Mouse (Mus musculus) olfactory bulb, adult 2 months (tissue): ENCODE measurements around the gene Arhgap29. TPM values are rescaled to one million over a fixed set of nuclear protein-coding genes. Genes with fewer than 3 reads are reported as not detected.

Source experiments
- H3K27ac ChIP-seq: fragments of 200-500 bp; 2 replicates; pipeline ENCODE4 v1.5.1; 2012; ENCODE audit warnings: low read depth, low read length; ENCODE audit not compliant: insufficient read depth
- H3K4me1 ChIP-seq: fragments of 200-500 bp; 2 replicates; pipeline ENCODE4 v1.6.1; 2012; ENCODE audit warnings: low read length; ENCODE audit not compliant: control insufficient read depth, insufficient read depth
- H3K4me3 ChIP-seq: fragments of 200-500 bp; 2 replicates; pipeline ENCODE4 v1.5.1; 2012; ENCODE audit warnings: mild to moderate bottlenecking, low read depth, low read length, moderate library complexity; ENCODE audit not compliant: insufficient read depth
- CTCF ChIP-seq: fragments of 200-500 bp; IDR thresholded peaks from 2 replicates; pipeline ENCODE4 v1.5.1; 2012; ENCODE audit warnings: low read depth, mild to moderate bottlenecking, low read length, moderate library complexity; ENCODE audit not compliant: insufficient read depth
- POLR2A ChIP-seq: fragments of 200-500 bp; IDR thresholded peaks from 2 replicates; pipeline ENCODE4 v1.6.1; 2012; ENCODE audit warnings: mild to moderate bottlenecking, low read depth, low read length, moderate library complexity; ENCODE audit not compliant: insufficient read depth
- WGBS: fragments of 180-500 bp; shearing (Covaris S2); methylation state at CpG from one replicate; pipeline ENCODE4 v1.1.7; 2018; 5-methylcytosine and 5-hydroxymethylcytosine counted together
- polyA plus RNA-seq: library from polyadenylated mRNA; stranded (reverse); fragments of >200 nt; gene quantifications from 2 replicates; pipeline ENCODE4 v1.2.4, GENCODE M21; 2012; ENCODE audit warnings: low replicate concordance; ENCODE audit not compliant: missing spikeins, insufficient read depth, insufficient read length

Gene Arhgap29
- polyA plus RNA-seq, 1 experiment = not detected

DNA sequence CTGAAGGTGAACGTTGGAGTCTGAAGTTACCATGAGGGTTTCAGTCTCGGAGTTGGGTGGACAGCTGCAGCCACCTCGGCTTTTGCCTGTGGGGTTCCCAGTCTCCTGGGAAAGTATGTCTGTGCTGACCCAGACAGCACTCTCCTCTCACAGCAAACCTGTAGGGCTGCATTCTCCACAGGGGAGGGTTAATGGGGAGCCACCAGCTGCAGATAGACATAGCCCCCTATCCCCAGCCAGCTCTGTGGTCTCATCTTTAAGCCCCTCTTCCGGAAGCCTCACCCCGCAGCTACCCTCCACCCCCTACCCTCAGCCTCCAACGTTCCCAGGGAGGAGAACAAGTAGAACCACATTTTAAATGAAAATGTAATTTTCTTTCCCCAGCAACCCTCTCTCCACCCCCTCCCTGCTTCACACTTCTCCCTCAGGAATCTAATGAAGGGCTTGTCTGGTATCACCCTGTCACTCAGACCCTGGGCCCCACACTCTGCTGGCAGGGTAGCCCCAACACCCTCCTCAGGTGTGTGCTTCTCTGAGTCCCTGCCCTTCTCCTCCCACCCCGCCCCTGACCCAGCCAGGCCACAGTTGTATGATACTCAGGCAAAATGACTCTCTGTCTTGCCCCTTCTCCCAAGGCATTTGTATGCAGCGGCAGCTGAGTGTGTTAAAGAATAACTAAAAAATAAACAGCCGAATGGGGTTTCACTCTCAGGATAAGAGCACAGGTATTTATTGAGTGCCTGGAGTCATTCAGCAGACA is 106.3 kb downstream of the Arhgap29 start:
- TF ChIP-seq CTCF = no peak
- no peak for TF ChIP-seq POLR2A
- Histone ChIP-seq H3K4me3 (no peak overlapping the region), H3K27ac (no peak overlapping the region), H3K4me1 (no peaks in the 10 kb centered on the region)
- 75% methylated on average over 9 of the region's 9 CpGs for WGBS

DNA sequence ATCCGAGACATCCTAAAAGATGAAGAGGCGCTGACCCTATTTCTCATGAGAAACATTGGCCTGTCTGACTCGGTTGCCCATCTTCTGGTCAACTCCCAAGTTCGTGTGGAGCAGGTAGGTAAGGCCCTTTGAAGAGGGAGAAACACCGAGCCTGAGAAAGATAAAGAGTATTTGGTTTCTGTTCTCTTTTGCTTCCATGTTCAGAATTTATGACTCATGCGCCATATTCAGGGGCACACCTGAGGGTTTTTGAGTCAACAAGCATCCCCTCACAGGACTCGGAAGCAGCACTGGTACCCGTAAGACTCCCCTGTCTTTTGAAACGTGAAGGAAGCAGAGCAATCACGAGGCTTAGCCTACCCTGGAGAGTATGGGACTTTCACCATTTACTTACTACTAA is 110.2 kb downstream of the Arhgap29 start:
- Histone ChIP-seq H3K27ac (no peak overlapping the region), H3K4me3 (no peak overlapping the region), H3K4me1 (no peaks in the 10 kb centered on the region)
- TF ChIP-seq POLR2A = no peak
- TF ChIP-seq CTCF = no peak
- WGBS = 91% methylated on average over 10 of the region's 10 CpGs

DNA sequence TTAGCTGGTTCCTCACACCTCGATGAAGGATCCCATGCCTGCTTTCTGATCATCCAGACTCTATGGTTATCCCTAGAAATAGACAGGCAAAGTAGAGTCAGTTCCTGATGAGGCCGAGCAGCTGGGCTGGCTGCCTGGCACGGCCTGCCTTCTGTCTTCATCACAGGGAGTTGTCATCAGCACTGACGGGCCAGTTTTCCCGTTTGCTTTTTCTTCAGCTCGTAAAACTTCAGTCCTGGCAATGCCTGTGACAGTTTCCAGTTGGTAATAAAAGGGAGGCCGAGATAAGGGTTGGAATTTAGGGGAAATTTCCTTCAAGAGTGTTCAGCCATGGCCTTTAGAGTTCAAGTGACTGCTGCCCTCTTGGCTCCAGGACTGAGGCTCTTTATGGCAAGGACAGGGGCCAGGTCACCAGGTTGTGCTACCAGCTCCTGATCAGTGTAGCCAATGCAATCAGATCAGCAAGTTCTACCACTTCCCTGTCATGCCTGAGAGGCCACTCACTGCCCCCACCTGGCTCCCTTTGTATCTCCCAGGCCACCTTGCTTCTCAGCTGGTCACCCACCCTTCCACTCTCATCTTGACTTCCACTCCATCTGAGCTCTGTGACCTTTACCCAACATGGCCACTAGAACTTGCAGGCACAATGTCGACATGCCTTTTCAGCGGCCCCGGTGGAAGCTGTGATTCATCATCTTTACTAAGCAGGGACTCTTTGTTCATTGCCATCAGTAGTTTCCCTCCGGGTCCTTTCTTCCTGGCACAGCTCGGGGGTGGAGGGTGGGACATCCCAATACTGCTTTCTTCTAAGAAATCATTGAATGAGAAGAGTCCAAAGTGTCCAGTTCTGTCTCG is 112.4 kb downstream of the Arhgap29 start:
- Histone ChIP-seq H3K4me1 (no peaks in the 10 kb centered on the region), H3K27ac (no peak overlapping the region), H3K4me3 (no peak overlapping the region)
- WGBS = 77% methylated on average over 13 of the region's 13 CpGs
- TF ChIP-seq POLR2A (no peak), CTCF (no peak)

Other genes with a start within 250 kb of the Arhgap29 start
- gene F3, start 229.0 kb upstream of the Arhgap29 start, polyA plus RNA-seq = not detected in 2 replicates
- 174 TPM in 1 of 2 replicates, not detected in the other for gene Abcd3, start 137.2 kb upstream of the Arhgap29 start, polyA plus RNA-seq
- not detected in 2 replicates for gene Abca4, start 91.9 kb downstream of the Arhgap29 start, polyA plus RNA-seq